Mouse (Mus musculus) stomach, postnatal 0 days (tissue): ENCODE results near the gene Acot2.
"Not testable (repeated sequence)": the region's sequence is repeated elsewhere in the genome, so short reads cannot be mapped to it uniquely, and the experiment has no call there.

ENCODE experiments used
- CTCF ChIP-seq: IDR thresholded peaks from 2 replicates; pipeline ENCODE4 v1.5.1; 2016; ENCODE audit warnings: antibody characterized with exemption, low read depth, mild to moderate bottlenecking, moderate library complexity
- EP300 ChIP-seq: optimal IDR thresholded peaks from 2 replicates; pipeline ENCODE3; 2016; ENCODE audit warnings: antibody characterized with exemption

- TF ChIP-seq CTCF, EP300: not testable (repeated sequence)
These were observed 45.6 kb downstream of the Acot2 start for GRCm38 (mm10) chr12:84033302-84033701.
